Mouse (Mus musculus) ovary, adult 18-20 months (tissue): ENCODE measurements around the gene Hpcal4.
A peak's percentile ranks its signal among the peaks of the same experiment; 100 is the strongest.
"Not testable (repeated sequence)": the region's sequence is repeated elsewhere in the genome, so short reads cannot be mapped to it uniquely, and the experiment has no call there.

Experiments
- DNase-seq: peaks from one replicate; pipeline ENCODE4 v3.0.0; 2022; ENCODE audit warnings: low spot score, mixed read lengths

Gene Hpcal4

DNA sequence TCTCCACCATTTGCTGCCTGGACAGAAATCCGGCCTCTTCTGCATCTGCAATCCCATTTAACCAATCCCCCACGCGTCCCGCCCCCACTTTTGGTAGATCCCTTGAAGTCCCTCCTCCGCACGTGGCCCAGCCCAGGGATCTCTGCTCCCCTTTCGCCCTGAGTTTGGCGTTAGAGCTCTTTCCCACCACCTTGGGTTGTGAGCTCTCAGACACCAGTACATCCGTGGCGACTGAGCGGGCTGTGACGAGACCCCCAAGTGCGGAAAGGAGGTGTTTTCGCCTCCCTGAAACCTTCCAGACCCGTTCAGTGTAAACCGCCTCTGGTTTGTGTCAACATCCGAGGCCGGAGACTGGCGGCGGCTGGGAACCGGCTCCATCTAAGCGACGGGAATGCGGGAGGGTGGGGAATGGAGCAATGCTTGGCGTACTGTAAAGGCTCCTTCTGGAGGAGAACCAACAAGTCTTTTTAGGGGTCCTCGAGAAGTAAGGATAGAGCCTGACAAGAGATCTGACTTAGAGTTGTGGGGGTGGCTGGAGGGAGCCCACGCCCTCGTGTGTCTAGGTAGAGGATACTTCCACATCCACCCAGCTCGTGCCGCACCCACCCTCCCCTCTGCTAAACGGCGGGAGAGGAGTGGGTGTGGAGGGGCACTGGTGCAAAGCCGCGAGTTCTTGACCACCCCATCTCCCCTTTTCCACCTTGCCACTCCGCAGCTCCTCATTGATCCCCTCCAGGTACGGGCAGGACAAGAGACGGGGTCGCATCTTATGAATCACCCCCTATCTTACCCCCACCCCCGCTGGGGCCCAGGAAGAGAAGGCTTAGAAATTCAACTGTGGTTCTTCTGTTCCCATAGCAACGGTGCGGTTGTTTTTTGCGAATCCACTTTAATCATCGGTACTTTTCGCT is at the start of gene Hpcal4:
Gene Hpcal4, plus strand, starts transcription at position 900 of the 911 bp plus-strand sequence.
- peak; percentile 16 for DNase-seq

- DNase-seq: no peak
Measured at GRCm38 (mm10) chr4:123137551-123137950, 45.5 kb upstream of the Hpcal4 start.

GRCm38 (mm10) chr4:123139513-123140154 is 43.4 kb upstream of the Hpcal4 start, which contains the start of gene Ppie:
Gene Ppie (minus strand): TSS chr4:123139951.
- peak; percentile 66 for DNase-seq

GRCm38 (mm10) chr4:123147446-123148150 is 35.4 kb upstream of the Hpcal4 start:
- no peak for DNase-seq

DNA sequence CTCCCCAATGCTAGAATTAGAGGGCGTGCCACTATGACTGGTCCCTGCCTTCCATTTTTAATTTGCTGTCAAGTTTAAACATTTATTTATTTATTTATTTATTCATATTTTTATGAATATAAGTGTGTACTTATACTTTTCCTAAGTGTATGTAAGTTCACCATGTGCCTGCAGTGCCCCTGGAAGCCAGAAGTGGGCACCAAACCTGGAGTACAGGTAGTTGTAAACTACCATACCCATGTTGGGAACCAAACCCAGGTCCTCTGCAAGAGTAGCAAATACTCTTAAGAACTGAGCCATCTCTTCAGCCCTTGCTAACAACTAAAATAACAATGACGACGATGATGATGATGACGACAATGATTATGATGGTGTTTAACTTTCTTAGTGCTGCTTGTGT is 31.0 kb upstream of the Hpcal4 start:
- no peak for DNase-seq

DNA sequence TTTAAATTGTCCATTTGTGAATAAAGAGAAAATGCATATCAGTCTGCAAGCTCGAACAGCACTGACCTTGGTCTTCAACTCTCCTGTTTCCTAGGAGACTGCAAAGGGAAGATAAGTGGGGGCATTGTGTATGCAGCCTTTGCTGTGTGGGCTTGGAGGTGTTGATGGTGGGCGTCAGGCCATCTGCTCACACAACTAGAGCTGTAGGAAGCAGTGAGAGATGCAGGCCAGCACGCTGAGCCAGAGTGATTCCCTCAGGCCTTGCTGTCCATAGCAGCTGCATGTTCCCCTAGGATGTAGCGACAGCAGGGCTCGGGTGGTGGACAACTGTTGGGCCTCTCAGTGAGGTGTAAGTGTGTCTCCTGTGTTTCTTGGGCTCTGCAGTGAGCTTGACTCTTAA is 30.1 kb upstream of the Hpcal4 start:
- no peak for DNase-seq

- DNase-seq: no peak
Measured at GRCm38 (mm10) chr4:123155004-123155403, 28.0 kb upstream of the Hpcal4 start.

DNA sequence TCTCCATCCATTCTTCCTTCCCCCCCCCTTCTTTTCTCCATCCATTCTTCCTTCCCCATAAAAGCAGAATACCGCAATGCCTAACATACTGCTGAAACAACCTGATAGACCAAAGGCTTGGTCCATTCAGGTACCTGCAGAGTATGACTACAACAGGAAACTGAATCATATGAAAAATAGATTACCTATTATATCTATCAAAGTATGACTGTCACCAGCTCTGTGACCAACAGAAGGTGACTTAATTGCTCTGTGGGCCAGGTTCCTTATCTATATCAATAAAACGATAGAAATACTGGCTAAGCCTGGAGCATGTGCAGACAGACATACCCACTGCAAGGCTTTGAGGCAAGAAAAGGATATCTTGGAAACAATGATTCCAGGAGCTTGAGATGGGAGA is 27.6 kb upstream of the Hpcal4 start:
- no peak for DNase-seq

DNA sequence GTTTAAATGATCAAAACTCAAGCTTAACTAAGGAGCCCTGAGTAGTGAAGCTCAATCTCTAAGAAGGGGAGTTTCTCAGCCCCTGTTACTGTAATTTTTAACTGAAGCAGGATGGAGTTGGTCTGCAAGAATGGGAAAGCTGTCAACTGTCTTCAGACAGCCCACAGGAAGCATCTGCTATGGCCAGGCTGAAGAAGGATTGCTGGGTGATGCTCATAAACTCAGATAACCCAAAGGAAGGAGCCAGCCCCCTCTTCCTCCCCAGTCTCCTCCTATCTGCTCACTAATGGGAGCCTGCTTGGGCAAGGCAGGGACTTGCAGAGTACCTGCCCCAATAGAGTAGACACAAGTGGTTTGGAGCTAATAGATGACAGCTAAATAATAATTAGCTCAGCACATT is 27.2 kb upstream of the Hpcal4 start:
- DNase-seq: no peak

DNA sequence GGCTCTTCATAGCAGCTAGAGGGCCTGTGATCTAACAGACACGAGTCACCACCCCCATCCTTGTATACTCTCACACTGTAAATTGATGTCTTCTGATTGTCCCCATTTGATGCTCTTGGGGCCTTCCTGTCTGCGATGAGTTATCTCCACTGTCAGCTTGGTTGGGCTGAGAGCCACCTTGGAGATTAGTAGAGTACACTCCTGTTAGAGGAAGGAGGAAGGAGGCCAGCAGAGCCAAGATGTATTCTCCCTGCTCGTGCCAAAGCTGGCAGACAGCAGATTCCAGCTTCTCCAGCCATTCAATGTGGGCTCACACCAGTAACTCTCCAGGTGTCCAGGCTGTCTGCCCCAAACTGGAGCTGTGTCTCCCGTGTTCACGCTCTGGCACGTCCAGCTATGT is 22.5 kb upstream of the Hpcal4 start:
- no peak for DNase-seq

GRCm38 (mm10) chr4:123161251-123161650 is 21.8 kb upstream of the Hpcal4 start:
- not testable (repeated sequence) for DNase-seq

DNA sequence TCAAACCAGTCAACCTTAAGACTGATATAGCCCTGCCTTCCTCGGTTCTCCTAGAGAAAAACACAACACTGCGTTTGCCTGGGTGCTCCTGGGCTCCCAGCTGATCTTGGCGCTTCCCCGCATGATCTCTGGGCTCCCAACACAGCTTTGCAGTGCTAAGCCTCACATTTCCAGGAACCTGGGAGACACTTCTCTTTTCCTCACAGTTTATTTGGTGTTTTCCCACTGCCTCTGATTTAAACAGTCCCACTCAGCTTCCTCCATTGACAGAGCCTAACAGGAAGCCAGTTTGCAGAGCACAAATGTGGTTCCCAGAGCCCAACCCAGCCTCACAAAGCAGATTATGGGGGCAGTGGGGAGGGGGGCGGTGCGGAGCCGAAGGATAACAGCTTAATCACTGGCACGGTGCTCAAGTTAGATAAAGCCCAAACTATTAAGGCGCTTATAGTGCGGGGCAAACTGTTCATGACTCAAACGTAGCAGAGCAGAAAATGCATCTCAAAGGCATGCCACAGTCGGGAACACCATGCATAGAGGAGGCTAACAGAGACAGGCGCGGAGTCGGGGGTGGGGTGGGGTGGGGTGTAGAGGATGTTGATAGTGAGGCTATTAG is 20.6 kb upstream of the Hpcal4 start:
- DNase-seq: no peak

- DNase-seq: no peak
Measured at GRCm38 (mm10) chr4:123164157-123164556, 18.9 kb upstream of the Hpcal4 start.

- peak; percentile 17 for DNase-seq
Measured at GRCm38 (mm10) chr4:123171811-123172210, 11.2 kb upstream of the Hpcal4 start.

GRCm38 (mm10) chr4:123183239-123184056 is 421 bp downstream of the Hpcal4 start:
- peak; percentile 72 for DNase-seq

DNA sequence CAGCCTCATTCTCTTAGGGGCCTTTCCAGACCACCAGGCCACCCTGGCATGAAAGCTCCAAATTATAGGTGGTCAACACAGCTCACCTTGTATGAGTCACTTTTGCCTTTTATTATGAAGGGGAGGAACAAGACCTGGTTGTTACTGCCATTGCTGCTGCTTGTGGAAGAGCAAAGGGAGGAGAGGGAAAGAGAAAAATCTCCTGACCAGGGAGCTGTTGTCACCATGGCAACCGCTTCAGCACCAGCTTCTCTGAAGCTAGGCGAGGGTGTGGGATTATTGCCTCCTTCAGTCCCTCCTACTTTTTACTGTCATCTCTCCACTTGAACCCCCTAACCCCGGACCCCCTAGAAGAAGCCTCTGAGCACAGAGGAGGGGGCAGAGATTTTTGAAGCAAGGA is 1.8 kb downstream of the Hpcal4 start:
- no peak for DNase-seq

DNA sequence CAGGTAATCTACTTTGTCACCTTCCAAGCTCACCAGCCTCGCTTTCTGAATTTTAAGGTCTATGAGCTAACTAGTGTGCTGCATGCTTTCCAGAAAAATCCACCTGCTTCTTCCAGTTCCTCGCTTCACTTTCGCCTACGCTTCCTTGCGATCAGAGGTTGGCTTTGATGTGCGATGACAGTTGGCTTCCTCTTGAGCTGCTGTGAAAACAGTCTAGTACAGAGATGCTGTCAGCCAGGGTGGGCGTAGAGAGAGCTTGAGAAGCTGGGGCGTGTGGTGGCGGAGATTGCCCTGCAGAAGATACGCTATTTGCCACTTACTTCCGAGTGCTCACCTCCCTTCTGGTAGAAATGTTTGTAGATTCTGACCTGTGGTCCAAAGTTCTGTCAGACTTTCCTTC is 9.3 kb downstream of the Hpcal4 start:
- no peak for DNase-seq

DNA sequence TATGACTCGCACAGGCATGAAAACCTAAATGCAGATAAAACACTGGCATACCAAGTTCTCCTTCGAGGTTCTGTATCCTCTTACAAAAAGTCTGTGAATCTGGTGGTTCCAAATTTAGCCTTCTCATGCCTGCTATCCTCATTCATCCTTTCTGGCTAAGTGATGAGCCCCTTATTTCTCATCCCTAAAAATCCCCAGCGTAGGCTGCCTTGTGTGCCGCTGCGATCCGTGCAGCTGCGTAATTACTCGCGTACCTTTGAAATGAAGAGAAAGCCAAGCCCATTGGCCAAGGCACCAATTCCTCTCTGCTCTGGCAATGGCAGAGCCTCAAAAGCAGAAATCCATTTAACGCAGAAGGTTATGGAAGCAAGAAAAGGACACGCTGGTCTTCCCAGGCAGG is 10.8 kb downstream of the Hpcal4 start:
- DNase-seq: no peak

DNA sequence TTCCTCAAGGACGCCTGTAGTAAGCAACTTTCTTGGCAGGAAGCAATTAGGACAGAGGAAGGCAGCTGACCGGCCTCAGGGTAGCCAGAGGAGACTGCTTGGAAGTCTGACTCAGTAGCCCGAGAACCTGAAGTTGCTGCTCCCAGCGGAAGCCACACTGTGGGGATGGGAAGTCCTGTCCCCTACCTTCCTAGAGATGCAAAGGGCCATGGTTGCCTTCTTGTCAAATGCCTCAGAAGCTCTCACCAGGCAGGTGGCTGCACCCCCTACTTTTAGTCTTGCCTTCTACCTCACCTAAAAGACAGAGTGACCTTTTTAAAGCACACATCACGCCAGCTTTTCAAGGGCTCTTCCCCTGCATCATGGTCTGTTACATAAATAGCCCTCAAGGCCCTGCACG is 13.7 kb downstream of the Hpcal4 start:
- DNase-seq: no peak

DNA sequence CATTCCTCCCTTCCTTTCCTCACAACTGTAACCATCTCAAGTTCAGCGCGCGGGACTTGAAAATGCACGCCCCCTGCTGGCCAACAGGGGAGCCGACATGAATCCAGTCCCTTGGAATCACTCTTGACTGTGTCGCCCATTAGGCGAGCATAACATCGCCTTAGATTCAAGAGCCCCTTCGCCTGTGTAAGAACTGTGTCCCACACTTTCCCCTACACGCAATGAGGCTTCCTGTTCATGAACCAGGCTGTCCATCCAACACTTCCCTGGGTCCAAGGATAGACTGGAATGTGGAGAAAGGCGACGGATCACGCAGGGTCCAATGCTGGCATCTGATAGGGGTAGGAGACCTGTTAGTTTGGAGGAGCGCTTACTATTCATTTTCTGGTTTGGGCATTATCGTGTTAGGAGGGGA is 17.8 kb downstream of the Hpcal4 start:
- peak; percentile 51 for DNase-seq
